Mouse (Mus musculus): ENCODE measurements around the gene Slc29a2. TPM values are rescaled to one million over a fixed set of nuclear protein-coding genes. Genes with fewer than 3 reads are reported as not detected.

The Slc29a2 gene
- polyA plus RNA-seq, 1 experiment from 2014 or later, result 8.2 TPM

- Histone ChIP-seq H3K4me3 (ENCODE audit: low read depth, low read length) (no peak overlapping the region), H3K4me2 (no peak overlapping the region), H3K9ac (ENCODE audit: low read depth, low read length) (peak overlapping the region; percentile 6; the same call in 1 of the 2 replicates), H3K4me1 (ENCODE audit: control insufficient read depth, insufficient read depth, low read length) (peaks cover 35% of the 10 kb centered on the region), H3K27ac (ENCODE audit: low read depth, low read length) (peak overlapping the region; percentile 7), H3K36me3 (ENCODE audit: control insufficient read depth, insufficient read depth, low read length) (no peaks in the 10 kb centered on the region), H3K27me3 (ENCODE audit: control insufficient read depth, insufficient read depth, low read length) (peaks cover 13% of the 10 kb centered on the region), H3K9me3 (replicated peaks; ENCODE audit: control insufficient read depth, low read length) (no peaks in the 10 kb centered on the region)
- ATAC-seq (replicated peaks; ENCODE audit: insufficient number of reproducible peaks, low FRiP score, low TSS enrichment), result no peak
- WGBS (ENCODE audit: insufficient replicate concordance), result 17% methylated on average over 16 of the region's 16 CpGs
Measured at GRCm38 (mm10) chr19:5057876-5058775, 34.5 kb downstream of the Slc29a2 start.

GRCm38 (mm10) chr19:5058801-5059771, 35.4 kb downstream of the Slc29a2 start:
- Histone ChIP-seq H3K4me3 (ENCODE audit: low read depth, low read length) (no peak overlapping the region), H3K27ac (ENCODE audit: low read depth, low read length) (peak overlapping the region; percentile 7), H3K4me2 (peak overlapping the region; percentile 32), H3K9ac (ENCODE audit: low read depth, low read length) (peak overlapping the region; percentile 49), H3K4me1 (ENCODE audit: control insufficient read depth, insufficient read depth, low read length) (peaks cover 35% of the 10 kb centered on the region), H3K9me3 (replicated peaks; ENCODE audit: control insufficient read depth, low read length) (no peaks in the 10 kb centered on the region), H3K36me3 (ENCODE audit: control insufficient read depth, insufficient read depth, low read length) (no peaks in the 10 kb centered on the region), H3K27me3 (ENCODE audit: control insufficient read depth, insufficient read depth, low read length) (0 out of 2 replicates have a peak, but pooled peaks cover 4% of the 10 kb centered on the region)
- ATAC-seq (replicated peaks; ENCODE audit: insufficient number of reproducible peaks, low FRiP score, low TSS enrichment), result 0 out of 2 replicates have a peak, but pooled peaks have one; percentile 14
- 4% methylated on average over 10 of the region's 10 CpGs for WGBS (ENCODE audit: insufficient replicate concordance)

GRCm38 (mm10) chr19:5060365-5061330, 37.0 kb downstream of the Slc29a2 start:
- H3K27ac ChIP-seq (ENCODE audit: low read depth, low read length), result peak overlapping the region; percentile 50
- H3K4me1 ChIP-seq (ENCODE audit: control insufficient read depth, insufficient read depth, low read length), result peaks cover 43% of the 10 kb centered on the region
- ATAC-seq (replicated peaks; ENCODE audit: insufficient number of reproducible peaks, low FRiP score, low TSS enrichment), result no peak

GRCm38 (mm10) chr19:5062041-5062440, 38.4 kb downstream of the Slc29a2 start:
- no peak overlapping the region for H3K4me3 ChIP-seq (ENCODE audit: low read depth, low read length)
- WGBS (ENCODE audit: insufficient replicate concordance), result 80% methylated on average over 5 of the region's 5 CpGs
- ATAC-seq (replicated peaks; ENCODE audit: insufficient number of reproducible peaks, low FRiP score, low TSS enrichment), result no peak
- H3K4me1 ChIP-seq (ENCODE audit: control insufficient read depth, insufficient read depth, low read length), result peaks cover 44% of the 10 kb centered on the region
- no peak overlapping the region for H3K9ac ChIP-seq (ENCODE audit: low read depth, low read length)
- H3K36me3 ChIP-seq (ENCODE audit: control insufficient read depth, insufficient read depth, low read length), result no peaks in the 10 kb centered on the region
- H3K27ac ChIP-seq (ENCODE audit: low read depth, low read length), result no peak overlapping the region
- no peaks in the 10 kb centered on the region for H3K27me3 ChIP-seq (ENCODE audit: control insufficient read depth, insufficient read depth, low read length)
- no peak overlapping the region for H3K4me2 ChIP-seq
- H3K9me3 ChIP-seq (replicated peaks; ENCODE audit: control insufficient read depth, low read length), result no peaks in the 10 kb centered on the region

More at GRCm38 (mm10) chr19:5060365-5061330, 37.0 kb downstream of the Slc29a2 start:
- 32% methylated on average over 5 of the region's 5 CpGs for WGBS (ENCODE audit: insufficient replicate concordance)
- H3K36me3 ChIP-seq (ENCODE audit: control insufficient read depth, insufficient read depth, low read length), result no peaks in the 10 kb centered on the region
- no peak overlapping the region for H3K4me3 ChIP-seq (ENCODE audit: low read depth, low read length)
- no peak overlapping the region for H3K9ac ChIP-seq (ENCODE audit: low read depth, low read length)
- H3K4me2 ChIP-seq, result no peak overlapping the region
- no peaks in the 10 kb centered on the region for H3K9me3 ChIP-seq (replicated peaks; ENCODE audit: control insufficient read depth, low read length)
- H3K27me3 ChIP-seq (ENCODE audit: control insufficient read depth, insufficient read depth, low read length), result no peaks in the 10 kb centered on the region

GRCm38 (mm10) chr19:5062446-5062845, 38.8 kb downstream of the Slc29a2 start:
- ATAC-seq (replicated peaks; ENCODE audit: insufficient number of reproducible peaks, low FRiP score, low TSS enrichment), result no peak
- H3K9me3 ChIP-seq (replicated peaks; ENCODE audit: control insufficient read depth, low read length), result no peaks in the 10 kb centered on the region
- H3K9ac ChIP-seq (ENCODE audit: low read depth, low read length), result no peak overlapping the region
- no peaks in the 10 kb centered on the region for H3K36me3 ChIP-seq (ENCODE audit: control insufficient read depth, insufficient read depth, low read length)
- no peaks in the 10 kb centered on the region for H3K27me3 ChIP-seq (ENCODE audit: control insufficient read depth, insufficient read depth, low read length)
- no peak overlapping the region for H3K27ac ChIP-seq (ENCODE audit: low read depth, low read length)
- peaks cover 48% of the 10 kb centered on the region for H3K4me1 ChIP-seq (ENCODE audit: control insufficient read depth, insufficient read depth, low read length)
- WGBS (ENCODE audit: insufficient replicate concordance), result 58% methylated on average over 6 of the region's 6 CpGs
- H3K4me3 ChIP-seq (ENCODE audit: low read depth, low read length), result no peak overlapping the region
- no peak overlapping the region for H3K4me2 ChIP-seq

- no peak overlapping the region for H3K4me3 ChIP-seq (ENCODE audit: low read depth, low read length)
- peaks cover 13% of the 10 kb centered on the region for H3K27me3 ChIP-seq (ENCODE audit: control insufficient read depth, insufficient read depth, low read length)
- H3K4me1 ChIP-seq (ENCODE audit: control insufficient read depth, insufficient read depth, low read length), result peaks cover 44% of the 10 kb centered on the region
- H3K9me3 ChIP-seq (replicated peaks; ENCODE audit: control insufficient read depth, low read length), result no peaks in the 10 kb centered on the region
- no peak overlapping the region for H3K4me2 ChIP-seq
- no peaks in the 10 kb centered on the region for H3K36me3 ChIP-seq (ENCODE audit: control insufficient read depth, insufficient read depth, low read length)
- H3K27ac ChIP-seq (ENCODE audit: low read depth, low read length), result 0 out of 2 replicates have a peak overlapping the region, but pooled peaks have one; percentile 35
- 64% methylated on average over 7 of the region's 7 CpGs for WGBS (ENCODE audit: insufficient replicate concordance)
- H3K9ac ChIP-seq (ENCODE audit: low read depth, low read length), result 0 out of 2 replicates have a peak overlapping the region, but pooled peaks have one; percentile 16
- ATAC-seq (replicated peaks; ENCODE audit: insufficient number of reproducible peaks, low FRiP score, low TSS enrichment), result no peak
Measured at GRCm38 (mm10) chr19:5065104-5065503, 41.4 kb downstream of the Slc29a2 start.

GRCm38 (mm10) chr19:5067040-5067799, 43.6 kb downstream of the Slc29a2 start:
- peak overlapping the region; percentile 71; the same call in 1 of the 2 replicates for H3K9ac ChIP-seq (ENCODE audit: low read depth, low read length)
- H3K27ac ChIP-seq (ENCODE audit: low read depth, low read length), result peak overlapping the region; percentile 85
- WGBS (ENCODE audit: insufficient replicate concordance), result 1% methylated on average over 15 of the region's 15 CpGs
- H3K4me2 ChIP-seq, result peak overlapping the region; percentile 94
- peaks cover 13% of the 10 kb centered on the region for H3K27me3 ChIP-seq (ENCODE audit: control insufficient read depth, insufficient read depth, low read length)
- peak overlapping the region; percentile 58 for H3K4me3 ChIP-seq (ENCODE audit: low read depth, low read length)
- ATAC-seq (replicated peaks; ENCODE audit: insufficient number of reproducible peaks, low FRiP score, low TSS enrichment), result no peak
- H3K9me3 ChIP-seq (replicated peaks; ENCODE audit: control insufficient read depth, low read length), result no peaks in the 10 kb centered on the region
- H3K36me3 ChIP-seq (ENCODE audit: control insufficient read depth, insufficient read depth, low read length), result no peaks in the 10 kb centered on the region
- H3K4me1 ChIP-seq (ENCODE audit: control insufficient read depth, insufficient read depth, low read length), result peaks cover 39% of the 10 kb centered on the region

All from heart, embryonic 11.5 days (tissue).